Mouse (Mus musculus) liver, postnatal 0 days (tissue): ENCODE results near the gene Nat8f2.
"Not testable (repeated sequence)": the region's sequence is repeated elsewhere in the genome, so short reads cannot be mapped to it uniquely, and the experiment has no call there.

Experiments used
- CTCF ChIP-seq: sonication (generic); IDR thresholded peaks from 2 replicates; pipeline ENCODE4 v1.5.1; 2016; ENCODE audit warnings: antibody characterized with exemption, low read depth
- EP300 ChIP-seq: IDR thresholded peaks from 2 replicates; pipeline ENCODE4 v1.6.1; 2016; ENCODE audit warnings: antibody characterized with exemption, low read depth, mild to moderate bottlenecking

DNA sequence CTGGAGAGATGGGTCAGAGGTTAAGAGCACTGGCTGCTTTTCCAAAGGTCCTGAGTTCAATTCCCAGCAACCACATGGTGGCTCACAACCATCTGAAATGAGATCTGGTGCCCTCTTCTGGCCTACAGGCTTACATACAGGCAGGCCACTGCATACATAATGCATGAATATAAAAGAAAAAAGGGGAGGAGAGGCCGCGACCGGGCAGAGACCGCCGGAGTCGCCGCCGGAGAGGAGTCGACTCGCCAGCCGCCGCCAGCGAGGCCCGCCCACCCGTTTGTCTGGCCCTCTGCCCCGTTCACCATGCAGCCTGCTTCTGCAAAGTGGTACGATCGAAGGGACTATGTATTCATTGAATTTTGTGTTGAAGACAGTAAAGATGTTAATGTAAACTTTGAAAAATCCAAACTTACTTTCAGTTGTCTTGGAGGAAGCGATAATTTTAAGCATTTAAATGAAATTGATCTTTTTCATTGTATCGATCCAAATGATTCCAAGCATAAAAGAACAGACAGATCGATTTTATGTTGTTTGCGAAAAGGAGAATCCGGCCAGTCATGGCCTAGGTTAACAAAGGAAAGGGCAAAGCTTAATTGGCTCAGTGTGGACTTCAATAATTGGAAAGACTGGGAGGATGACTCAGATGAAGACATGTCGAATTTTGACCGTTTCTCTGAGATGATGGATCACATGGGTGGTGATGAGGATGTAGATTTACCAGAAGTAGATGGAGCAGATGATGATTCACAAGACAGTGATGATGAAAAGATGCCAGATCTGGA is 25.1 kb downstream of the Nat8f2 start:
- not testable (repeated sequence) for TF ChIP-seq CTCF, EP300
